Mouse (Mus musculus): Measurements from ENCODE around the gene Eef2.

DNA sequence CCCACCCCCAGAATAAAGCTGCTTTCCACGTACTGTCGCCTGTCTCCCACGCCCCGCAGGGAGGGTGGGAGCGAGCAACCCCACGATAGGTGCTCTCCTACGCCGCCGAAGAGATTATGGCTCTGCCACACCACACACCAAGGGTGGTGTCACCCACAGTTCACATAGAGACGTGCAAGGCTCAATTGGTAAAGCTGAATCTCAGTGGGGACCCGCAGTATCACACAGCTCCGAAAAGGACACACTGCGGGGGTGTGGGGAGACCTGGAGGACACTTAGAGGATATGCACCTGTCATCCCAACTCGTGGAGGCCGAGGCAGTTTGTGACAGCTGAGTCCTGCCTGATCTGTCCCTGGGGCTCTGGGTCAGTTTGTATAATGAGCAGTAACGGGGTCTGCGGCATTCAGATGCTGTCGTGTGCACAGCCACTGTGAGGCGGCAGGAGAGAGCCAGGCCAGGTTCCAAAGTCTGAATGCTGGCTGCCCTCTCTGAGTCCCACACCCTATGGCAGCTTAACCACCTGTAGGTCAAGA lies 16.6 kb downstream of the Eef2 start:
- TF ChIP-seq CTCF (IDR thresholded peaks at IDR 0.05; ENCODE audit: borderline replicate concordance, extremely low read depth, insufficient read depth, insufficient read length) (no peak), POLR2A (IDR thresholded peaks at IDR 0.05; ENCODE audit: borderline replicate concordance, extremely low read depth, insufficient read depth, insufficient read length, poor library complexity, severe bottlenecking) (no peak)

All from brain, embryonic 14.5 days (tissue).